Mouse (Mus musculus): ENCODE measurements around the gene Myof. TPM values are rescaled to one million over a fixed set of nuclear protein-coding genes. Genes with fewer than 3 reads are reported as not detected.

Myof gene
- total and polyA plus RNA-seq, 3 experiments: 0.55 TPM; not detected in 2

DNA sequence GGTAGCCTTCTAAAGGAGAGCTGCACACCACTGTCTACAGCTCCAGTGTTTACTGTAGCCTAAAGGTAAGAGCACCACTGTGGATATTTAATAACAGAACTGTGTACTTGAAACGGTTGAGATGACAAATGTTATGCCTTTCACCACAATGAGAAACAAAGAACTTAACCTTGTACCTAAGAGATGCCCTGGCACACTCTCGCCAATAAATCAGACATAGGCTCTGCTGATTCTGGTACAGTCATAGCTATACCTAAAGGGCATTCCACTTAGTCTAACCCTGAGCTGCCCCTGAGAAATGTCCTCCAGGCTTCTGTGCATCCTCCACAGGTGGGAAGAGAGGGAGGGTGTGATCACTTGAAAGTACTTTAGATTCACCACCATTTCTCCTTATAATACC is 8.7 kb downstream of the Myof start:
- ATAC-seq (ENCODE audit: extremely low read depth, insufficient number of reproducible peaks, low FRiP score, poor library complexity, severe bottlenecking): no peak
- H3K27me3 ChIP-seq (ENCODE audit: insufficient read depth, low read length): peaks cover 9% of the 10 kb centered on the region
- DNase-seq (ENCODE audit: low spot score): no peak
- H3K9me3 ChIP-seq (replicated peaks): no peaks in the 10 kb centered on the region
- no peak overlapping the region for H3K4me3 ChIP-seq (ENCODE audit: low read depth, low read length)
- no peaks in the 10 kb centered on the region for H3K36me3 ChIP-seq (replicated peaks)
- no peaks in the 10 kb centered on the region; the same call in 1 of the 2 replicates for H3K4me1 ChIP-seq (ENCODE audit: insufficient read depth, low read depth, low read length)
- TF ChIP-seq GATA2 (IDR thresholded peaks at IDR 0.05; ENCODE audit: borderline replicate concordance, low read depth, low read length) (no peak), POLR2AphosphoS5 (IDR thresholded peaks at IDR 0.05; ENCODE audit: insufficient replicate concordance, low read depth, low read length) (no peak), CTCF (IDR thresholded peaks at IDR 0.05; ENCODE audit: low read depth, low read length) (no peak), TAL1 (conservative IDR thresholded peaks at IDR 0.05; ENCODE audit: low read depth, low read length) (no peak), GATA1 (IDR thresholded peaks at IDR 0.05; ENCODE audit: borderline replicate concordance, low read length) (no peak)

- Histone ChIP-seq H3K36me3 (replicated peaks) (no peaks in the 10 kb centered on the region), H3K4me1 (ENCODE audit: insufficient read depth, low read depth, low read length) (no peaks in the 10 kb centered on the region; the same call in 1 of the 2 replicates), H3K27me3 (ENCODE audit: insufficient read depth, low read length) (peaks cover 9% of the 10 kb centered on the region), H3K9me3 (replicated peaks) (no peaks in the 10 kb centered on the region), H3K4me3 (ENCODE audit: low read depth, low read length) (no peak overlapping the region)
- DNase-seq (ENCODE audit: low spot score): no peak
- ATAC-seq (ENCODE audit: extremely low read depth, insufficient number of reproducible peaks, low FRiP score, poor library complexity, severe bottlenecking): no peak
- TF ChIP-seq CTCF (IDR thresholded peaks at IDR 0.05; ENCODE audit: low read depth, low read length) (no peak), GATA1 (IDR thresholded peaks at IDR 0.05; ENCODE audit: borderline replicate concordance, low read length) (no peak), POLR2AphosphoS5 (IDR thresholded peaks at IDR 0.05; ENCODE audit: insufficient replicate concordance, low read depth, low read length) (no peak), TAL1 (conservative IDR thresholded peaks at IDR 0.05; ENCODE audit: low read depth, low read length) (no peak), GATA2 (IDR thresholded peaks at IDR 0.05; ENCODE audit: borderline replicate concordance, low read depth, low read length) (no peak)
Observed at GRCm38 (mm10) chr19:38033735-38034057, 9.7 kb downstream of the Myof start.

GRCm38 (mm10) chr19:38032993-38033734 is 10.2 kb downstream of the Myof start:
- Histone ChIP-seq H3K9me3 (replicated peaks) (no peaks in the 10 kb centered on the region), H3K4me1 (ENCODE audit: insufficient read depth, low read depth, low read length) (no peaks in the 10 kb centered on the region; the same call in 1 of the 2 replicates), H3K27me3 (ENCODE audit: insufficient read depth, low read length) (peaks cover 9% of the 10 kb centered on the region), H3K4me3 (ENCODE audit: low read depth, low read length) (no peak overlapping the region), H3K36me3 (replicated peaks) (no peaks in the 10 kb centered on the region)
- DNase-seq (ENCODE audit: low spot score): no peak
- no peak for TF ChIP-seq TAL1 (conservative IDR thresholded peaks at IDR 0.05; ENCODE audit: low read depth, low read length)
- TF ChIP-seq CTCF (IDR thresholded peaks at IDR 0.05; ENCODE audit: low read depth, low read length): no peak
- no peak for TF ChIP-seq POLR2AphosphoS5 (IDR thresholded peaks at IDR 0.05; ENCODE audit: insufficient replicate concordance, low read depth, low read length)
- TF ChIP-seq GATA1 (IDR thresholded peaks at IDR 0.05; ENCODE audit: borderline replicate concordance, low read length): no peak
- no peak for TF ChIP-seq GATA2 (IDR thresholded peaks at IDR 0.05; ENCODE audit: borderline replicate concordance, low read depth, low read length)
- no peak for ATAC-seq (ENCODE audit: extremely low read depth, insufficient number of reproducible peaks, low FRiP score, poor library complexity, severe bottlenecking)

GRCm38 (mm10) chr19:38031144-38031543 is 12.2 kb downstream of the Myof start:
- TF ChIP-seq POLR2AphosphoS5 (IDR thresholded peaks at IDR 0.05; ENCODE audit: insufficient replicate concordance, low read depth, low read length) (no peak), GATA1 (IDR thresholded peaks at IDR 0.05; ENCODE audit: borderline replicate concordance, low read length) (no peak), TAL1 (conservative IDR thresholded peaks at IDR 0.05; ENCODE audit: low read depth, low read length) (no peak), GATA2 (IDR thresholded peaks at IDR 0.05; ENCODE audit: borderline replicate concordance, low read depth, low read length) (no peak), CTCF (IDR thresholded peaks at IDR 0.05; ENCODE audit: low read depth, low read length) (no peak)
- H3K36me3 ChIP-seq (replicated peaks): no peaks in the 10 kb centered on the region
- H3K27me3 ChIP-seq (ENCODE audit: insufficient read depth, low read length): peaks cover 14% of the 10 kb centered on the region
- H3K4me3 ChIP-seq (ENCODE audit: low read depth, low read length): no peak overlapping the region
- ATAC-seq (ENCODE audit: extremely low read depth, insufficient number of reproducible peaks, low FRiP score, poor library complexity, severe bottlenecking) (no peak), DNase-seq (ENCODE audit: low spot score) (no peak)
- H3K4me1 ChIP-seq (ENCODE audit: insufficient read depth, low read depth, low read length): no peaks in the 10 kb centered on the region; the same call in 1 of the 2 replicates
- no peaks in the 10 kb centered on the region for H3K9me3 ChIP-seq (replicated peaks)

DNA sequence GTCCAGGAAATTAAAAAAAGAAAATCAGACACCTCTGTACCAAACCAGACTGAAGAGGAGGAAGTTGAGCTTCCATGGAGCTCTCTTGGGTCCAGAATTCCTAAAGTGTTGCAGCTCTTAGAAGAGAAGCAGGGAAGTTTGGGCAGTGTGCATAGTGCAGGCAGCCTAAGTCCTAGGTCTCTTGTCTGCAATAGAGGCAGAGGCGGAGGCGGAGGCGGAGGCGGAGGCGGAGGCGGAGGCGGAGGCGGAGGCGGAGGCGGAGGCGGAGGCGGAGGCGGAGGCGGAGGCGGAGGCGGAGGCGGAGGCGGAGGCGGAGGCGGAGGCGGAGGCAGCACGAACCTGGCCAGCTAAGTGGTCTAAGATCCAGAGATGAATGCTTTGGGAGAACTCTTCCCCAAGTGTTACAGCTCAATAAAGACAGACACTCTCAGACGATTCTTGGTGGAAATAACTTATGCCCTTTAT is 12.7 kb downstream of the Myof start:
- no peaks in the 10 kb centered on the region for H3K9me3 ChIP-seq (replicated peaks)
- no peak for DNase-seq (ENCODE audit: low spot score)
- no peak for ATAC-seq (ENCODE audit: extremely low read depth, insufficient number of reproducible peaks, low FRiP score, poor library complexity, severe bottlenecking)
- peaks cover 15% of the 10 kb centered on the region for H3K27me3 ChIP-seq (ENCODE audit: insufficient read depth, low read length)
- no peaks in the 10 kb centered on the region for H3K36me3 ChIP-seq (replicated peaks)
- H3K4me3 ChIP-seq (ENCODE audit: low read depth, low read length): no peak overlapping the region
- no peak for TF ChIP-seq CTCF (IDR thresholded peaks at IDR 0.05; ENCODE audit: low read depth, low read length)
- TF ChIP-seq GATA1 (IDR thresholded peaks at IDR 0.05; ENCODE audit: borderline replicate concordance, low read length): no peak
- no peak for TF ChIP-seq GATA2 (IDR thresholded peaks at IDR 0.05; ENCODE audit: borderline replicate concordance, low read depth, low read length)
- TF ChIP-seq TAL1 (conservative IDR thresholded peaks at IDR 0.05; ENCODE audit: low read depth, low read length): no peak
- TF ChIP-seq POLR2AphosphoS5 (IDR thresholded peaks at IDR 0.05; ENCODE audit: insufficient replicate concordance, low read depth, low read length): no peak
- no peaks in the 10 kb centered on the region; the same call in 1 of the 2 replicates for H3K4me1 ChIP-seq (ENCODE audit: insufficient read depth, low read depth, low read length)

DNA sequence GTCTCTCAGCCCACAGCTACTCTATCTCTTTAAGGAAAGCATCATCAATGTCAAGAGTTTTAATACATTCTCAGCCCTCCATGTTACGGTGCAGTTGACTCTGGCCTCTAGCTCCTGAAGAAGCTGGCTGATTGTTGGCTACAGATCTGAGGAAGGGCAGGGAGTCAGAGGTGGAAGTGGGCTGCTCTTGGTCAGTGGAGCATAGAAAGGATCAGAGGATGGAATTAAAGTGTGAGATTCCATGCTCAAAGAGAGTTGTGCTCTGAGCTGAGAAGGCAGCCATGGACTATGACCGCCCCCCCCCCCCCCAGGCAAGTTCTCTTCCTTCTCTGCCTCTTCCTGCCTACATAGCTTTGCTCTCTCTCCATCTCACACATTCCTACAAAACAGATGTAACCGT is 13.5 kb downstream of the Myof start:
- Histone ChIP-seq H3K4me1 (ENCODE audit: insufficient read depth, low read depth, low read length) (no peaks in the 10 kb centered on the region; the same call in 1 of the 2 replicates), H3K36me3 (replicated peaks) (no peaks in the 10 kb centered on the region), H3K4me3 (ENCODE audit: low read depth, low read length) (no peak overlapping the region), H3K9me3 (replicated peaks) (no peaks in the 10 kb centered on the region), H3K27me3 (ENCODE audit: insufficient read depth, low read length) (peaks cover 15% of the 10 kb centered on the region)
- TF ChIP-seq POLR2AphosphoS5 (IDR thresholded peaks at IDR 0.05; ENCODE audit: insufficient replicate concordance, low read depth, low read length) (no peak), GATA2 (IDR thresholded peaks at IDR 0.05; ENCODE audit: borderline replicate concordance, low read depth, low read length) (no peak), TAL1 (conservative IDR thresholded peaks at IDR 0.05; ENCODE audit: low read depth, low read length) (no peak), GATA1 (IDR thresholded peaks at IDR 0.05; ENCODE audit: borderline replicate concordance, low read length) (no peak), CTCF (IDR thresholded peaks at IDR 0.05; ENCODE audit: low read depth, low read length) (no peak)
- ATAC-seq (ENCODE audit: extremely low read depth, insufficient number of reproducible peaks, low FRiP score, poor library complexity, severe bottlenecking) (no peak), DNase-seq (ENCODE audit: low spot score) (no peak)
